Mouse (Mus musculus): ENCODE results near the gene Nsf.
"Not testable (repeated sequence)": the region's sequence is repeated elsewhere in the genome, so short reads cannot be mapped to it uniquely, and the experiment has no call there.

The Nsf gene

DNA sequence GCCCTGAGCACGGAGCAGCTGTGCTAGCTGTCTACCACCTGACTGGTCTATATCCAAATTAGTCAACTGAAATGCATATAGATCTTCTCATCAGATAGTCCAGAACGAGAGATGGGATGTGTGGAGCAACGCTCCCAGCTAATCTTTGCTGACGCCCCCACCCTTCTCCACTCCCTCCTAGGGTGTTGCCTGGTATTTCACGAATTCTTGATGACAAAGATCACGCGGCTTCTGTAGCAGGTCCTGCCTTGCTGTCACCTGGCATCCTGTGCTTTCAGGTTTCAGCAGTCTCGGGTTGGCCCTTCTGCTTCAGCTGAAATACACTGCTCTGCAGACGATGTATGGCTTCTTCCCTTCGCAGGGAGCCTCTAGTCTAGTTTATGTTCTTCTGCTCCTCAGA is 61.0 kb downstream of the Nsf start:
- in situ Hi-C loops (cut with MboI, MseI), result no loop called here

DNA sequence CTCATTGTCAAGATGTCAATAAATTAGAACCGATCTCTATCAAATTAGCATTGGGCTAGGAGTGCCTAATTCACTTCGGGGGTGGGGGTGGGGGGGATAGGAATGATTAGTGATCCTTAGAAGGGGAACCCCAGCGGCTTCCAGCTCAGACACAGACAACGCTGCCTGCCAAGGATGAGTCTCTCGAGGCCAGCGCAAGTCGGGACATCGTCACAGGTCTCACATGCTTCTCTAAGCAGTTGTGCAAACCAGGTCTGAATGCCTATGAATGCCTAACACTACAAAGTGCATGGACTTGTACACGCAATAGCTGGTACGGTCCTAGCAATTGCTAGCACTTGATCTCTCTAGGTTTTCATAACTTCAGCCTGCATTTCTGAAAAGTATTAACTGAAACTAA is 62.1 kb downstream of the Nsf start:
- in situ Hi-C loops (cut with MboI, MseI), result no loop called here

DNA sequence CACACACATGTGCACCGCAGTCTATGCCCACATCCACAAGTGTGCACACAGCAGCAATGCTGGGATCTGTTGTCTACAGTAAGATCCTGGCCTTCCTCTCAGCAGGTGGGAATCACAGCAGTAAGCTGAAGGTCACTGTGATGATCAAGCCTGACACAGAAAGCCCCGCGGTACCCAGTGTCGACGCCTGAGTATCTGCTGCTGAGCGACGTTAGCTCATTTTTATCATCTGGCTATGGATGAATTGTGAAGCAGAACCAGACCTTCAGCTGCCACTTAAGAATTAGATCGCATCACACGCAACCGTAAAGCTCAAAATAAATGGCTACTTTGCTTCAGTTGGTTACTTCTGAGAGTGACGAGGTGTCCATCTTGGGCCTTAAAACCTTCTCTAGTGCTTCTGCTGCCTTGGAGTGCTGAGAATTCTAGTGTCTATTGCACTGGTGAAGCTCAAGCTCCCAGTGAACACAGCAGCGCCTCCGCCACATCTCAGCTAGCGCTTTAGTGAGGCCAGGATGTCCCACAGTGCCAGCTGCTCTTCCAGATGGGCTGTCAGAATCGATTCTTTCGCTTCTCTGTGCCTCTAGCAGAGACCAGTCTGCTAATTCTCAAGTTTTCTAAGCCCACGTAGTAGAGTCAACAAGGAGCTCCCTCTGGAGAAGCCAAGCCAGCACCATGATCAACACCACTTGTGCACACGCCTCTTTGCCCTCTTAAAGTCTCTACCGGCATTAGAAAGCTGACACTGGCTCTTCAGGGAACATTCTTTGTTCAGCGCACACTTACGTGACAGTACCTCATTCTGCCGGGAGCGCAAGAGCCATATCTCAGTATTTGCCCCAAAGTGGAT is 63.3 kb downstream of the Nsf start:
- in situ Hi-C loops (cut with MboI, MseI), result no loop called here

DNA sequence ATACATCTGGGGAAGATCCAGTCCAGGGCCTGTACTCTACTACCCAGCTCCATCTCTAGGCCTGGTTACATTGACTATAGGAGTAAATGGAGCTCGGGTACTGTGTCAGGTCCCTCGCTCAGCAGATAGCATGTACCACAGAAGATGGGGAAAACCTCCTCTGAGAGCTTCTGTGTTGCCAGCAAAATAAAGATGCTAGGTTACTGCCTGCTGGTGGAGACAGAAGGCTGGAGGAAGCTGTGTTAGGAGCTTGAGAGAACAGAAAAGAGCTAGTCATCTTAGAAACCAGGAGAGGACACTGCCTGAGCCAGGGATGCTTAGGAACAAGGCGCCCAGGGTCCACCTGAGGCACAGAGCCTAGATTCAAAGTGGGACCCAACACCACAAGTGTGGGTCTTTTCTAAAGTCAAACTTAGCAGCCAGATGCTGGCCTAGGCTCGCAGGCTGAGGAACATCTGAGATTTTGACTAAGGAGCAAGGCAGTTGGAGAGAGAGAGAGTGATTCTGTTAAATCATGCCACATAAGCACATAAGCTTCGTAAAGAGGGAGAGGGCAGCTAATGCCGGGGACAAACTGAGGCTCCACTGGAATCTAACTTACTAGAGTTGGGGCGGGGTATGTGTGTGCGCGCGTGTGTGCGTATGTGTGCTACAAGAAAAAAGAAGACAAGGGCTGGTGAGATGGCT is 66.0 kb downstream of the Nsf start:
- in situ Hi-C loops (cut with MboI, MseI), result no loop called here

DNA sequence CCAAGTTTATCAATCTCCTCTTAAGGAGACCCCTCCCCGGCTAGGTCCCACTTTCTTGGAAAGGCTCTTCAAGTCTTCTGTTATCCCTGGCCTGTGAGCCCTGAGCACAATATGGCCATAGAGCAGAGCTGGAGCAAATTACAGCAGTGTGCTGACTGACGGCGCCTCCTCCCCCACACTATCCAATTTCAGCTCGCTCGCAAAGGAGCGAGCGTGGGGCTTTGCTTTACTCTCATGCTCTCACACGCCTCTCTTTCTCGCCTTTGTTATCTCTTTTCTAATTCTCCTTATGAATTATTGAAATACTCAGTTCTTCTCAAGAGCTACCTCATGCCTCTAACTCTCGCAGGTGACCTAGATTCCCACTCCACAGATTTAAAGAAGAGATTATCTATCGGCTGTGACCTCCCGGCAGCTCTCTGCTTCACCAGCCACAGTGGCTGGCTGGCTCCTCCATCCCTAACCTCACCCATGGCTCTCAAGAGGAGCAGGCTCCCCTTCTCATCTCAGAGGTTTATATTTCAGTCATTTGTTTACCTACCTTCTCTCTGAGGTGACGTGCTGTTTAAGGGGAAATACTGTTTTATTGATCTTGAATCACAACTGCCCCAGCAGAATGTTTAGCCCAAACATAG is 69.0 kb downstream of the Nsf start:
- in situ Hi-C loops (cut with MboI, MseI), result no loop called here

DNA sequence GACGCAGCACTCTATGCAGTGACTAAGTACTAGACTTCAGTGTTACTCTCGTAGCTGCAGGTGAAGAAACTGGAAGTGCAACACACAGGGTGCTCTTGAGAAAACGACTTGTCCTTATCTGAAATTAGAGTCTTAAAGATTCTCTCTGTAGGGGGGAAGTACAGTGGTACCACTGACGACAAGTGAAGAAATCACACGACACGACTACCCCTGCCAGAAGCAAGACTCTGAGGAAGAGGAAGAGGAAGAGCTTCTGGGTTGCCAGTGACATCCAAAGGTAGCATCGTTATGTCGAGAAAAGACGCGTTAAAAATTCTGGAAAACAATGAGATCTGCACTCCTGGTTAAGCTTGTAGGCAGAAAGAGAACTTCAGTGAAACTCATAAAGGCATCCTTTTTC is 70.1 kb downstream of the Nsf start:
- in situ Hi-C loops (cut with MboI, MseI), result no loop called here

DNA sequence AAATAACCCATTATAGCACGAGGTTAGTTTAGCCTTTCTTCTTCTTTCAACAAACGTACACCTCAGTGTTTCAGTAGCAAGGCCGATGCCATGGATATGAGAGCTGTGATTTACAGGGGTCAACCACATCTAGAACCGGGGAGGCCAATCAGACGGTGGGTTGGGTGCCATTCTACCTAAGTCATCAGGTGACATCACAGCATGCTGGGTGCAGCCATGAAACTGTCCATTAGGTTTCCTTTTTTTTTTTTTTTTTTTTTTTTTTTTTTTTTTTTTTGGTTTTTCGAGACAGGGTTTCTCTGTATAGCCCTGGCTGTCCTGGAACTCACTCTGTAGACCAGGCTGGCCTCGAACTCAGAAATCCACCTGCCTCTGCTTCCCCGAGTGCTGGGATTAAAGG is 74.4 kb downstream of the Nsf start:
- in situ Hi-C loops (cut with MboI, MseI), result not testable (repeated sequence)

DNA sequence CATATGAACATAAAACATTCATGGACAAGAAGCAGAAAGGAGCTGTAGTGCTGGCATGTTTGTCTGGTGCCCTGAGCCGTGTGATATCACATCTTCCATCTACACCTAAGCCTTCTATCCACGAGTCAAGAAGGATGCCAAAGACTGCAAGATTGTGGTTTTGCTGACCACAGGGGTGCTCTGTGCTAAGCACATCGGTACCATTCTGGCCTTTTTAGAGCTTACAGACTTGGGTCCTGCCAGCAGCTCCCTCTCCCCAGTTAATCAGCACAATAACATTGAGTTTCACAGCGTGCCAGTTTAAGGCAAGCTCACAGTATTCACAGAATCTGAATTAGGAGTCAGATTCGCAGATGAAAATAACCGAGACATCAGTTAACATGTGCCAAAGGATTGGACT is 75.4 kb downstream of the Nsf start:
- in situ Hi-C loops (cut with MboI, MseI), result no loop called here

DNA sequence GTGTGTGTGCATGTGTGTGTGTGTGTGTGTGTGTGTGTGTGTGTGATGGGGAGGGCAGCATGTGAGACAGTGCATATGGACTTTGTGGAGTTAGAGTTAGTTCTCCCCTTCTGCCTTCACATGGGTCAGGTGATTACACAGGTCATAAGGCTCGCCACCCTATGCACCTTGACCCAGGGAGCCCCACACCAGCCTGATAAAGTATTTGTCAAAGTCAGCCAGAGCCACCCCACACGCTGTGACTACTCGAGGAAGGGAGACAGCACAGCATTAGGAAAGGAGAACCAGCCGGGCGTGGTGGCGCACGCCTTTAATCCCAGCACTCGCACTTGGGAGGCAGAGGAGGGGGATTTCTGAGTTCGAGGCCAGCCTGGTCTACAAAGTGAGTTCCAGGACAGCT is 83.5 kb downstream of the Nsf start:
- in situ Hi-C loops (cut with MboI, MseI), result no loop called here

DNA sequence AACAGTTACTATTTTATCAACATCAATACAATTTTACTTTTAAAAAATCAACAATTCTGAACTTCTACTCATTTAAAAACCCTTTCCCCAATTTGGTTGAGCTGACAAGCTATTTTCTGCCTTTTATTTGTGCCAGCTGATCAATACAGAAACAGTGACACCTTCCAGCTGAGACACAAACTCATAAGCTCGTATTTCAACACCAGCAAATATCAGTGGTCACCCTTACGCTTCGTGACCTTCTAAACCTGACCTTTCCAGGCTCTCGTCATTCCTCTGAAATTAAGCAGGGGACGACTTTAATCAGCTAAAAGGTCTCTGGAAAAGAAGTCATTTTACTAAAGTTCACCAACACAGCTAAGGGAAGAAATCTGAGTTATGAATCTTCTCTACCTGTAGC is 86.2 kb downstream of the Nsf start:
- in situ Hi-C loops (cut with MboI, MseI), result no loop called here

DNA sequence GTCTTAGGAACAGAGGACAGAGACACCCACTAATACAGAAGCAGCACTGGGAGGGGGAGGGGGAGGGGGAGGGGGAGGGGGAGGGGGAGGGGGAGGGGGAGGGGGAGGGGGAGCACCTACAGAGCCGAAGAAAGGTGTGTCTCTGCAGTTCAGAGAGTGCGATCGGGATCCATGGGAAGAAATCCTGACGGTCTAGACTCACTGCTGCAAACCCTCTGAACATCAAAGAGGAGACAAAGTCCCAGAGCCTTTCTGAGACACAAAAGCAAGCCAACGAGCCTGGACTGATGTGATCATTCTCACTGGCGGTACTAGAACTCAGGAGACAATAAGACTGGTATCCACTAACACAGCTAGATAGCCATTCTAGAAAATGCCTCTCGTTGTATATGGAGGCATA is 88.5 kb downstream of the Nsf start:
- in situ Hi-C loops (cut with MboI, MseI), result no loop called here

DNA sequence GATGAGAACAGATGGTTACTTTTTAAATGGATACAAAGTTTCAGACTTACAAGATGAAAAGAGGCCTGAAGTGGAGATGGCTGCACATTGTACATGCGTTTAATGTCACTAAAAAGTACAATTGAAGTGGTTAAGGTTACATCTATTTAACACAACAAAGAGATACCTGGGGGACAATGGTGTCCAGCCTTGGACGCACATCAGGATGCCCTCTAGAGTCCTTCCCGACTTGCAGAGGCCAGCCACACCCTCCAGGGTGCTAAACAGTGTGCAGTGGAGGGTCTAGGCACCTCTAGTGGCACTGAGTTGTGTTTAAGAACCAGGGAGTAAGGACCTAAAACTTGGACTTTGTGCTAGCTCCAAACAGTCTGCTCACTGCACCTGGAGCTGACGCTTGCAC is 89.4 kb downstream of the Nsf start:
- in situ Hi-C loops (cut with MboI, MseI), result no loop called here

DNA sequence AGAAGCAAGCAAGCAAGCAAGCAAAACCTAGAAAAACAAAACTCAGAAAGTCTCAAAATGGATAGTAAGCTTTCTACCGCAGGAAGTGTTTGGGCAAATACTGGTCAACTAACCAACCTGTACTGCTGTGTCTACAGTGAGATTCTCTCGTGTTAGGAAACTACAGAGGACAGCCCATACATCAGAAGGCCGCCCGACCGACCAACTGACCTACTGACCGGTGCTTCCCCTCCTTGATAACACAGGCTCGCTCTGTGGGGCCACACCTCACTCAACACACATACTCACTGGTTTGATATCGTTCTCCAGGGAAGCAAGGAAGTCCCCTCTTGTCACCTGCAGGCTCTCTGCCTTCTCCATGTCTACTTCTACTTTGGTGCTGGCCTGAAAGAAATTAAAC is 90.9 kb downstream of the Nsf start:
- in situ Hi-C loops (cut with MboI, MseI), result no loop called here

DNA sequence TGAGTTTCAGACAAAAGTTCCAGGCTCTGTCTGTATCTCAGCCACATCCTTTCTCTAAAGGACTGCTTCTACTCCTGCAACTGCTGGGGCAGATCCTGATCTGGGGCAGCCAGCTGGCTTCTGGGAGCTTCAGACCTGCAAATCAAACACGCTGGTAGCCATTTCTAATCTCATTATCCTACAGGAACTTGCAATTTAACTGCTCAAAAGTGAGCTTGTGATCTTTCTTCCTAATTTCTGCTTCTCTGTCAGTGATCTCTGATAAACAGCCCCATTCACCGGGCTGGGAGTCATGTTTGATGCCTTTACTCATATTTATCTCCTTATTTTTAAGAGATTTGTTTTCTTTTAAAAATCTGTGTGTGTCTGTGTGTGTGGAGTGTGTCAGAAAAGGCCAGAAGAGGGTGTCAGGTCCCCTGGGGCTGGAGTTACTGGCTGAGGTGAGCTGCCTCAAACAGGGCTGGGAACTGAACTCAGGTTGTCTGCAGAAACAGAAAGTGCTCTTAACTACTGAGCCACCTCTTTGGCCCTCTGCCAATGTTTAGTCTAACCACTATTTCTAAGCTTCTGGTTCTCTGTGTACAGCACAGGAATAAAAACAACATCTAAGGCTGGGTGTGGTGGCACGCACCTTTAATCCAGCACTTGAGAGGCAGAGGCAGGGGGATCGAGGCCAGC is 93.8 kb downstream of the Nsf start:
- in situ Hi-C loops (cut with MboI, MseI), result no loop called here

DNA sequence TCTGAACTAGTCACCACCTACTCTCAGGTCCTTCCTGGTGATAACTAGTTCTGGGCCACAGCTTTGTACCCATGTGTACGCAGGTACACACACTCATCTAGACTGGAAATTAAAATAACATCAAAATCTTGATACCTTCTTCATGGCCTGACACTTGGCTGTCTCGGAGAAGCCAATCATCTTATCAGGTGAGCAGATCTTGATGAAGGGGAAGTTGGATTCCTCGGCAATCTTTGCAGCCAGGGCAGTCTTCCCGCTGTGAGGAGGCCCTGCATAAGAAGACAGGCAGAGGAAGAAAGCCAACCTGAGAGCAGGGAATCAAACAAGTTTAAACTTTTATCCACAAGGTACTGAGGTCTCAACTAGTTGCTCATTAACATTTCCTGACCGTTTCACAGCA is 95.1 kb downstream of the Nsf start:
- in situ Hi-C loops (cut with MboI, MseI), result no loop called here

DNA sequence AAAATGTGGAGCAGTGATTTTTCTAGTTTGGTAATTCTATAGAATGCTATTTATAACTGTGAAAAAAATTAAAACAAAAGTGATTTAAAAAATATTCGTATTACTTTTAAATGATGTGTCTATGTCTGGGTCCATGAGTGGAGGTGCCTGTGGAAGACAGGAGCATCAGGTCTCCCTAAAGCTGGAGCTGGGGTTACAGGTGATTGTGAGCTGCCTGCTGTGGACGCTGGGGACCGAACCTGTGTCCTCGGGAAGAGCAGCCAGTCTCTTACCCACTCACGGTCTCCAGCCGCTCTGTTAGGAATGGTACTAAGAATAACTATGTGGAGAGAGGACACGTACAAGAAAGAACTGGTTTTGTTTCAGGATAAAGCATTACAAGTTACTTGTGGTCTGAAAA is 97.2 kb downstream of the Nsf start:
- in situ Hi-C loops (cut with MboI, MseI), result no loop called here

DNA sequence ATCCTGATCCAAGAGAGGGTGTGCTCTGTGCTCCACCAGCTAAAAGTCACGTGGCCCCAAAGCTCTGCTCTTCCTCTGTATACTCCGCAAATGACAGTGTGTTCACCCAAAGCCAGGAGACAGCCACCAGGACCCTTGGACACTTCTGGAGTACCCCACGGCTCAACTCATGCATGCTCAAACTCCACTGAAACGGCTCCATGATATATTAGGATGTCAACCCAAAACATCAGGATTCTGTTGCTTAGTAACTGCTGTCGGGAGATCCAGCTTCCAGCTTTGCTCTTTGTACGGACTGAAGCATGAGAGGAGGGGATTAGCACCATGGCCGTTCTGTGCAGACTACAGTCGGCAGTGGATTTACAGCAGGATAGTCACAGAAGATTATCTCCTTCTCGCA is 99.6 kb downstream of the Nsf start:
- in situ Hi-C loops (cut with MboI, MseI), result no loop called here

DNA sequence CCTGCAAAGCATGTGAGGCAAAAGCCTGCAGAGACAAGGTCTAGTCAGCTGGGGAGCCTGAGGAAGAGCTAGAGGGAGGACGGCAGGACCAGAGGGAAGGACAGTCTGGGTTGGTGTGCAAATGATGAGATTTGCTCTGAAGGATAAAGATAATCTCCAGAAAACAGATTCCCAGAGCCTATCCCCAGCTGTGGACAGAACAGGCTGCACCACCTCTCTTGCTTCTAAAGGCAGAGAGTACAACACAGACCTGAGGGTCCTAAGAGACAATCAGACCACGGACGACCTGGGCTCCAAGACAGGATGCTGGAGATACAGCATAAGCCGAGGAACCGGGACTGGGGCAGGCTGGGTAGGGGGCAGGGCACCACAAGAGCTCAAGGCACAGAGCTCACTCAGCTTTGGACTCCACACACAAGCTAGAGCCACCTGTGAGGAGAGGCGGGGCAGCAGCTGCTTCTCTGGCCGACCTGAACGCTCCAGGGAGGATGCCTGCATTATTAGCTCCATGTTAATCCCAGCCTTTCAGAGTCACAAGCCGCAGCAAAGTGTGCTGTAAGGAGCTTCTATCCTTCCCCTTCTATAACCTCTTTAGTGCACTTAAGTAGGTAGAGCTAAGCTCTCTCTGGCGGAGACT is 100.5 kb downstream of the Nsf start:
- in situ Hi-C loops (cut with MboI, MseI), result no loop called here

DNA sequence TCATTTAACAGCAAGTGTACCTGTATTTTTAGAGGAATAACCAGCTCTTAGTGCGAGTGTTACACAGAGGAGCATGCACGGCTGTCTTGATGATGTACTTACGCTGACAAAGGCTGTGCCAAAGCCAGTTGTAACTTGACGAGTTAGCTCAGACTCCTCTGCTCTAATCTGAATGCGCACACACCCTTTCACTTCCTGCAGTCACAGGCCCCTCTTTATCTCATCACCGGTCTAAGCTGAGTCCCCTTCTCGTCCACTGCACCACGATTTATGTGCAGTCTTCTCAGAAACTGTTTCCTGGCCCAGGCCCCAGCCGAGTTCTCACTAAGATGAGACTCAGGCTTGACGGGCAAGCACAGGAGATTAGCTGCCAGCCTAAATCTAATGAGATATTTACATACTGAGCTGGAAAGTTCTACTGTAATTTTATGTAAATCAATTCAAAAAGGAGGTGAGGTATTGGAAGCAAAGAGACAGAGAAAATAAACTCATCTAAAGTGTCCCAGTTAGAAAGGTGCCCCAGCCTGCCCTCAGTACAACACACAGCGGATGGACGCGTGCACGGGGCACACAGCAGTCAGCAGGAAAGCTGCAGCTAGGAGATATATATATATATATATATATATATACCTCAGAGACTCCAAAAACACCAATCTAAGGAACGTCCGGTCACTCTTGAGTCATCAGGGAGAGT is 101.1 kb downstream of the Nsf start:
- in situ Hi-C loops (cut with MboI, MseI), result no loop called here

DNA sequence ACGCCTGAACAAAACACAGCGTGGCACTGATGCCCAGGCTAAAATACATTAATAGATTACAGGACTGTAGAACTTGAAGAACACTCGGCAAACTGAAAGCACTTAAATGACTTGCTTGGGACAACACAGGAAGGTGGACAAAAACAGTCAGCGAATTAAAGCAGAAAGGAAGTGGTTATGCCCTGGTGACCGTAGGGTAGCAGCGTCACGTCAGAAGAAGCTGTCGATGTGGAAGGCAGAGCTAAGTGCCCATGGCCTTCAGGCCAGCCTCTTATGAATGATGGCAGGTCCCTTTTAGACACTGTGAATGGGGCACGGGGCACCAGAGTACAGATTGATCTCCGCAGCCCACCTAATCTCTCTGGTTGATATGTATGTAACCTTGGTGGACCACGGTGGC is 105.6 kb downstream of the Nsf start:
- in situ Hi-C loops (cut with MboI, MseI), result no loop called here

DNA sequence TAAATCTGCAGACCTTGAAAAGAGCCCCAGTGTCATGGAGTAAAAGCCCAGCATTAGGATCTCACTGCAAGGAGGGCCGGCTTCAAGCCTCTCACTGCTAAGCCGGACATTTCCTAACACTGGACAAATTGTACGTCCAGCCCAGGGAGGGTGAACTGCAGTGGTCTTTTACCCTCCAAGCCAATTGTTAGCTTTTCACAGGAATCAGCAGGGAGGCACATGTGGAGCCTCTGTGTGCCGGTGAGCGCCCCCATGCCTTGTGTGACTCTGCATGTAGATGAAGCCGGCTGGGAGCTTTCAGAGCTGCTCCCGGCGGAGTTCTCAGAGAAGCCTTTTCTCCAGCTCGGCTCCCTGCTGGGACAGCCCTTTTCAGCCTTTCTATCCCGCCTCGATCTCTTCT is 113.0 kb downstream of the Nsf start:
- in situ Hi-C loops (cut with MboI, MseI), result no loop called here

Data from regulatory T cell (primary cell).